Mouse (Mus musculus) ES-Bruce4 (cell line): ENCODE results near the gene Gpr132. TPM values are rescaled to one million over a fixed set of nuclear protein-coding genes. Genes with fewer than 3 reads are reported as not detected.

Experiments used
- H3K27ac ChIP-seq: 2 replicates; pipeline ENCODE4 v1.5.1; 2012; ENCODE audit warnings: low read length, inconsistent platforms; ENCODE audit not compliant: insufficient read depth
- H3K27me3 ChIP-seq: 2 replicates; pipeline ENCODE4 v1.6.1; 2012; ENCODE audit warnings: mild to moderate bottlenecking, low read length, inconsistent platforms; ENCODE audit not compliant: control insufficient read depth, poor library complexity, insufficient read depth, severe bottlenecking
- H3K36me3 ChIP-seq: 2 replicates; pipeline ENCODE4 v1.6.1; 2012; ENCODE audit warnings: inconsistent platforms, mild to moderate bottlenecking, low read length, moderate library complexity; ENCODE audit not compliant: control insufficient read depth, poor library complexity, insufficient read depth, severe bottlenecking
- H3K4me1 ChIP-seq: one replicate; pipeline ENCODE4 v1.8.1; 2011; ENCODE audit warnings: low read length; ENCODE audit not compliant: control insufficient read depth, insufficient read depth
- H3K4me3 ChIP-seq: 2 replicates; pipeline ENCODE4 v1.5.1; 2011; ENCODE audit warnings: low read depth, mild to moderate bottlenecking, low read length
- H3K9ac ChIP-seq: 2 replicates; pipeline ENCODE4 v1.6.1; 2012; ENCODE audit warnings: low read depth, mild to moderate bottlenecking, inconsistent platforms; ENCODE audit not compliant: poor library complexity, severe bottlenecking
- H3K9me3 ChIP-seq: replicated peaks from 2 replicates; pipeline ENCODE4 v1.6.1; 2012; ENCODE audit warnings: mild to moderate bottlenecking, low read length, inconsistent platforms; ENCODE audit not compliant: control insufficient read depth, poor library complexity, insufficient read depth, severe bottlenecking
- CTCF ChIP-seq: IDR thresholded peaks from one replicate; pipeline ENCODE4 v1.8.1; 2011; ENCODE audit warnings: low read depth, low read length
- EP300 ChIP-seq: IDR thresholded peaks from 2 replicates; pipeline ENCODE4 v1.6.1; 2011; ENCODE audit warnings: low read depth, low read length; ENCODE audit not compliant: insufficient read depth
- POLR2A ChIP-seq: IDR thresholded peaks from one replicate; pipeline ENCODE4 v1.8.1; 2011; ENCODE audit warnings: low read length; ENCODE audit not compliant: insufficient read depth
- polyA plus RNA-seq: library from polyadenylated mRNA; stranded (reverse); fragments of >200 nt; gene quantifications from 2 replicates; pipeline ENCODE4 v1.2.4, GENCODE M21; 2011; ENCODE audit warnings: low read depth; ENCODE audit not compliant: missing spikeins, insufficient read depth, insufficient read length

The Gpr132 gene
- polyA plus RNA-seq, 1 experiment: 0.64 TPM

DNA sequence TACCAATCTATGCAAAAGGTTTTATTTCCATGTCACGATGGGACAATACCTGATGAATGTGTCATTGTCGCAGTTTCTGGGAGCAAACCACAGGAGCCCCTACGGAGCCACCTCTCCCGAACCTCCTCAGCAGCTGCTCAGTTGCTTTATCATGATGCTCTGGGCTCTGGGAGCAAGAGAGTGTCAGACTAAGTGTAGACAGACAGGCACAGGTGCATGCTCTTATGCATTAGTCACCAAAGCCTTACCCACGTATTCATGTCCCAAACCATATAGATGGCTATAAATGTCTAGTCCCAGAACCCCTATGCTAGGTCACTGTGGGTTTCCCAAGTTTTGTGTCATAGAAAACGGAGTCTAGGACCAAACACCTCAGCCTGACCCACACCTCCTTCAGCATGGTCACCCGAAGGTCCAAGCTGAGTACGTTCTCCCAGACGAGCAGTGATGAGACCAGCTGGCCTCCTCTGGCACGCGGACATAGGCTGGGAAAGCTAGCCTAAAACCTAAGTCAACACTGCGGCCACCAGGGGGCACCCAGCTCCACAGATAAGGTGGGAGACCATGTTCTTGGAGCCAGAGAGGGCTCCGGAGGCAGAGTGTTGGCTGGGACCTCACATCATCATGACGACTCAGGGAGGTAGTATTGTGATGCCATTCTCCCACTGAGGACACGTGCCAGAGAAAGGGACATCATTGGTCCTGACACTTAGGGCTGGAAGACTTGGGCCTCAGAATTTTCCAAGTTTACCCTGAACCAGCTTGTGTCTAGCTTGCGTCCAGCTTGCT, 7.4 kb upstream of the Gpr132 start:
- Histone ChIP-seq H3K27ac (no peak overlapping the region), H3K36me3 (no peaks in the 10 kb centered on the region), H3K9ac (no peak overlapping the region), H3K27me3 (no peaks in the 10 kb centered on the region), H3K4me1 (no peaks in the 10 kb centered on the region), H3K9me3 (no peaks in the 10 kb centered on the region), H3K4me3 (no peak overlapping the region)
- TF ChIP-seq EP300: no peak
- peak; percentile 87 for TF ChIP-seq CTCF
- TF ChIP-seq POLR2A: no peak

DNA sequence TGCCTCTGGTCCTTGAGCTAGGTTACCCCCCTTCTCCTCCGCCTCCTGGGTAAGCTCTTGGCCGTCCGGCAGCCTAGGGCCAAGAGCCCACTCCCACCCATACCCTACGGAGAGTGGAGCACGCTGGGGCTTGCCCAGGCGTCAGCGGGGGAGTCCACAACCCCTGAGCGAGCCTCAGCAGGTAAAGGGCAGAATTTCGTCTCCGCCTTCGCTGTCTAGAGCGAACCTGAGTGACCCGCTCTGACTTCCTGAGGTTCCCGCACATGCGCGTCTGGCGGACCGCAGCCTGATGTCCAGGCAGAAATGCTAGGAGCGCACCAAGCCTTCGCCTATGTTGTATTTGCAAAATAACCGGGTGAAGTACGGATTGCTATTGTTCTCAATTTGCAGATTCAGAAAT, 6.2 kb upstream of the Gpr132 start:
- H3K27me3 ChIP-seq: no peaks in the 10 kb centered on the region
- H3K9me3 ChIP-seq: no peaks in the 10 kb centered on the region
- H3K9ac ChIP-seq: peak overlapping the region; percentile 41
- H3K4me3 ChIP-seq: peak overlapping the region; percentile 37
- TF ChIP-seq POLR2A (no peak), EP300 (no peak), CTCF (no peak)
- H3K4me1 ChIP-seq: no peaks in the 10 kb centered on the region
- no peak overlapping the region for H3K27ac ChIP-seq
- H3K36me3 ChIP-seq: no peaks in the 10 kb centered on the region

DNA sequence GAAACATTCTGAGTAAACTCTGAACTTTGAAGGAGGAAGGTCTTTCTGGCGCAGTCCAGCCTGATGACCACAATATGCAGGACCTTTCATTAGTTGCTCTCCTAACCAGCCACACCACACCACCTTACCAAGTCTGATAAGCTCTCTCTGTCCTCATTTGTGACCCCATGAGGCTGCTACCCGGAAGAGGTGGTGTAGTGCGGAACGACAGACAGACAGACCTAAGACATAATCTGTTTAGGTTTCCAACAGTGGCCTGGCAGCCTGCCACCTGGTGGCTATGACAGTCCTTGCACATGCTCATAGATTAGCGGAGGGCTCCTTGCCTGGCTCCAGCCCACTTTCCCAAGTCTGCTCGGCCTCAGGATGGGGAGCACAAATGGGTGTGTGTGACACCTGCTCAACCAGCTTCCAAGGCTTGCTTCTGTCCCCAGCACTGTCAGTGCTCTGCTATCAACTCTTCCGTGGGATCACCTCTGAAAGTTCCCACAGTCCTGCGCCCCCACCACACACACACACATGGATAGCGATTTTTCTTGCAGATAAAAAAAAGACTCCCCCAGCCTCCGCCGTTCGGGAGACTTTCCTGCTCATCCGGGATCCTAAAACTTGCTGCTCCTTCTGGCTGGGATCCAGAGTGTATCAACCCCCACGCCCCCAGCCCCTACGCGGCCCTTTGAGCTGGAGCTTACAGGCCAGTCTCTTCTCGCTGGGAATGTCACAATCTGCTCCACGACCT, 5.6 kb upstream of the Gpr132 start:
- no peaks in the 10 kb centered on the region for H3K4me1 ChIP-seq
- H3K36me3 ChIP-seq: no peaks in the 10 kb centered on the region
- no peak overlapping the region for H3K27ac ChIP-seq
- H3K9ac ChIP-seq: peak overlapping the region; percentile 41
- TF ChIP-seq EP300: no peak
- peak; percentile 95 for TF ChIP-seq CTCF
- H3K4me3 ChIP-seq: peak overlapping the region; percentile 37
- no peaks in the 10 kb centered on the region for H3K27me3 ChIP-seq
- H3K9me3 ChIP-seq: no peaks in the 10 kb centered on the region

DNA sequence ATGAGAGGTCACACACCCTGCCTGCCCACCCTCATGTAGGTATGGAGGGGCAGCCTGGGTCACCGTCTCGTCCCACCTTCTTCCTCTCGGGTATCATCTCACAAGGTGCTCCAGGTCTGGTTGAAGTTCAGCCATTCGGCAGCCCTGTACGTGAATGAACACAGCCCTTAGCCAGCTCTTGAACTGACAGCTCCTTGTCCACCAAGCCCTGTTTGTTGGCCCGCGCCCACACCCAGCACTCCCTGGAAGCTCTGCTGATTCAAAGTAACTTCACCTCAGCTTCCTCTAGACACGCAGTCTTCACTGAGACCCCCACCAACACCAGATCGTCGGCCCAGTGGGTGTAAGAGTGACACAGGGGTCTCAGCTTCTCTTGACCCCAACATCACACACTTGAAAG, 5.0 kb upstream of the Gpr132 start:
- H3K9ac ChIP-seq: no peak overlapping the region
- no peaks in the 10 kb centered on the region for H3K9me3 ChIP-seq
- no peaks in the 10 kb centered on the region for H3K27me3 ChIP-seq
- H3K4me3 ChIP-seq: no peak overlapping the region
- peaks cover 4% of the 10 kb centered on the region for H3K4me1 ChIP-seq
- H3K27ac ChIP-seq: no peak overlapping the region
- no peaks in the 10 kb centered on the region for H3K36me3 ChIP-seq
- TF ChIP-seq EP300 (no peak), POLR2A (no peak), CTCF (no peak)

DNA sequence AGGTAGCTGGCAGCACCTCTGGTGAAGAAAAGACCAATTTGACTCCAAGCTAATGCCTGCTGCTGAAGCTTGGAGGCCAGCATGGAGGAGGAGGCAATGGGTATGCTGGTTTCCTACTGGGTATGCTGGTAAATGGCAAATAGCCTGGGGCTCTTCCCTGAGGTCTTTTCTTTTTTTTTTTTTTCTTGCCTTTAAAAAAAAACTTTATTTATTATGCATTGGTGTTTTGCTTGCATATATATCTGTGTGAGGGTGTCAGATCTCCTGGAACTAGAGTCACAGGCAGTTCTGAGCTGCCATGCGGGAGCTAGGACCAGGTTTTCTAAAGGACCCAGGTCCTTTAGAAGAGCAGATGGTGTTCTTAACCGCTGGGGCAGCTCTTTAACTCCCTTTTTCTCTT, 3.2 kb upstream of the Gpr132 start:
- no peaks in the 10 kb centered on the region for H3K27me3 ChIP-seq
- H3K4me3 ChIP-seq: no peak overlapping the region

DNA sequence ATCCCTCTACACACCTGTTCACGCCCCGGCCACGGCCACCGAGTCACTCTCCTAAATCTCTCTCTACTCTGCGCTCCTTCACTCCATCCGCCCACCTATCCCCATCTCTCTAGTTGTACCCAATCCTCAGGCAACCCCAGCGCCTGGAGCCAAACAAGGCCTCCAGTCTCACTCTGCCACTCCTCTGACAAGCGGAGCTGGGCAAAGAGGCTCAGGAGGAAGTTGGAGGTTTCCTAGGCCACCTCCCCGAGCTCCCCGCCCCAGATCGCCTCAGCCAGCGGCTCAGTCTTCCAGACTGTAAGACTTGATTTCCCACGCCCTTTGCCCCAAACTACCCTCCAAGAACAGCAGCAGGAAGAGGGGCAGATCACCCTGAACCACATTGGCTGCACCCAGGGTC, 2.7 kb upstream of the Gpr132 start:
- TF ChIP-seq POLR2A (no peak), CTCF (no peak), EP300 (no peak)
- Histone ChIP-seq H3K4me1 (peaks cover 4% of the 10 kb centered on the region), H3K27ac (no peak overlapping the region), H3K9ac (no peak overlapping the region), H3K36me3 (no peaks in the 10 kb centered on the region), H3K27me3 (no peaks in the 10 kb centered on the region), H3K4me3 (peak overlapping the region; percentile 14), H3K9me3 (no peaks in the 10 kb centered on the region)

More for the DNA sequence above, 3.2 kb upstream of the Gpr132 start:
- TF ChIP-seq EP300: no peak
- no peak for TF ChIP-seq POLR2A
- TF ChIP-seq CTCF: no peak
- Histone ChIP-seq H3K27ac (no peak overlapping the region), H3K9me3 (no peaks in the 10 kb centered on the region), H3K36me3 (no peaks in the 10 kb centered on the region), H3K9ac (no peak overlapping the region), H3K4me1 (peaks cover 4% of the 10 kb centered on the region)
